Mouse (Mus musculus) liver, adult 2 months (tissue): ENCODE measurements around the gene Folr1.

ENCODE experiments used
- CTCF ChIP-seq: fragments of 200-500 bp; IDR thresholded peaks from 2 replicates; pipeline ENCODE4 v1.5.1; 2011; ENCODE audit warnings: low read depth, low read length, control low read depth
- POLR2A ChIP-seq: fragments of 200-500 bp; IDR thresholded peaks from 2 replicates; pipeline ENCODE4 v1.6.1; 2011; ENCODE audit warnings: low read length, control low read depth; ENCODE audit not compliant: insufficient read depth; ENCODE audit errors: extremely low read depth

- TF ChIP-seq CTCF (no peak), POLR2A (no peak)
Measured at GRCm38 (mm10) chr7:101832372-101832771, 38.2 kb downstream of the Folr1 start.
